Mouse (Mus musculus) cerebellum, adult 18-20 months (tissue): Measurements from ENCODE around the gene Sap18b.
A peak's percentile ranks its signal among the peaks of the same experiment; 100 is the strongest.
"Not testable (repeated sequence)": the region's sequence is repeated elsewhere in the genome, so short reads cannot be mapped to it uniquely, and the experiment has no call there.

Source experiments
- DNase-seq, 2 experiments: peaks; one replicate each; pipeline ENCODE4 v3.0.0; 2021

The Sap18b gene

GRCm38 (mm10) chr8:95825162-95825561 lies at the start of gene Sap18b:
Gene Sap18b, plus strand, starts transcription at chr8:95825346.
- not testable (repeated sequence) for DNase-seq

GRCm38 (mm10) chr8:95781085-95781484 lies 44.1 kb upstream of the Sap18b start:
- DNase-seq = no peak

GRCm38 (mm10) chr8:95781775-95782174 lies 43.4 kb upstream of the Sap18b start:
- no peak for DNase-seq

GRCm38 (mm10) chr8:95782628-95783027 lies 42.5 kb upstream of the Sap18b start:
- no peak for DNase-seq

- DNase-seq = no peak
Measured at GRCm38 (mm10) chr8:95785591-95785990, 39.6 kb upstream of the Sap18b start.

- DNase-seq = not testable (repeated sequence)
Measured at GRCm38 (mm10) chr8:95795333-95796061, 29.6 kb upstream of the Sap18b start.

GRCm38 (mm10) chr8:95799117-95799516 lies 26.0 kb upstream of the Sap18b start:
- DNase-seq = no peak

GRCm38 (mm10) chr8:95799891-95800290 lies 25.3 kb upstream of the Sap18b start:
- DNase-seq = no peak

GRCm38 (mm10) chr8:95800353-95800752 lies 24.8 kb upstream of the Sap18b start:
- no peak for DNase-seq

- DNase-seq = no peak
Measured at GRCm38 (mm10) chr8:95801476-95802064, 23.6 kb upstream of the Sap18b start.

- no peak for DNase-seq
Measured at GRCm38 (mm10) chr8:95802231-95802630, 22.9 kb upstream of the Sap18b start.

- DNase-seq = no peak
Measured at GRCm38 (mm10) chr8:95805482-95805881, 19.7 kb upstream of the Sap18b start.

GRCm38 (mm10) chr8:95806461-95807191 lies 18.5 kb upstream of the Sap18b start:
- no peak for DNase-seq

- DNase-seq = peak; percentile 95 to 96
Measured at GRCm38 (mm10) chr8:95807331-95807843, 17.8 kb upstream of the Sap18b start, which contains the start of gene Cnot1. Gene Cnot1, minus strand, starts transcription at chr8:95807464.

- DNase-seq = peak; percentile 91 to 96
Measured at GRCm38 (mm10) chr8:95807861-95808260, 17.3 kb upstream of the Sap18b start.

GRCm38 (mm10) chr8:95808631-95809030 lies 16.5 kb upstream of the Sap18b start:
- DNase-seq = no peak

GRCm38 (mm10) chr8:95809116-95809515 lies 16.0 kb upstream of the Sap18b start:
- no peak for DNase-seq

- no peak for DNase-seq
Measured at GRCm38 (mm10) chr8:95810184-95810591, 15.0 kb upstream of the Sap18b start.

GRCm38 (mm10) chr8:95816044-95816708 lies 9.0 kb upstream of the Sap18b start:
- DNase-seq = no peak

- no peak for DNase-seq
Measured at GRCm38 (mm10) chr8:95817597-95817996, 7.5 kb upstream of the Sap18b start.

GRCm38 (mm10) chr8:95818211-95818610 lies 6.9 kb upstream of the Sap18b start:
- DNase-seq = no peak

- no peak for DNase-seq
Measured at GRCm38 (mm10) chr8:95821266-95821665, 3.9 kb upstream of the Sap18b start.

- DNase-seq = no peak
Measured at GRCm38 (mm10) chr8:95822096-95822495, 3.0 kb upstream of the Sap18b start.
